Mouse (Mus musculus) urinary bladder, postnatal 14 days (tissue): ENCODE measurements around the gene Adssl1.

ENCODE experiments used
- DNase-seq: peaks from one replicate; pipeline ENCODE4 v3.0.0; 2021; ENCODE audit warnings: low spot score

Gene Adssl1

GRCm38 (mm10) chr12:112619686-112620353 lies at the start of gene Adssl1:
TSS of gene Adssl1 (plus strand) at chr12:112620045.
- peak; percentile 41 for DNase-seq

GRCm38 (mm10) chr12:112570160-112570559 lies 49.7 kb upstream of the Adssl1 start:
- DNase-seq, result no peak

GRCm38 (mm10) chr12:112571064-112571463 lies 48.8 kb upstream of the Adssl1 start:
- DNase-seq, result no peak

- DNase-seq, result no peak
Measured at GRCm38 (mm10) chr12:112575274-112575986, 44.4 kb upstream of the Adssl1 start.

GRCm38 (mm10) chr12:112576341-112576740 lies 43.5 kb upstream of the Adssl1 start:
- DNase-seq, result peak; percentile 57

GRCm38 (mm10) chr12:112576749-112577148 lies 43.1 kb upstream of the Adssl1 start:
- no peak for DNase-seq

GRCm38 (mm10) chr12:112578296-112579090 lies 41.4 kb upstream of the Adssl1 start:
- no peak for DNase-seq

GRCm38 (mm10) chr12:112579430-112579829 lies 40.4 kb upstream of the Adssl1 start:
- no peak for DNase-seq

GRCm38 (mm10) chr12:112579926-112580325 lies 39.9 kb upstream of the Adssl1 start:
- no peak for DNase-seq

- DNase-seq, result no peak
Measured at GRCm38 (mm10) chr12:112581113-112581512, 38.7 kb upstream of the Adssl1 start.

GRCm38 (mm10) chr12:112584954-112585353 lies 34.9 kb upstream of the Adssl1 start:
- no peak for DNase-seq

GRCm38 (mm10) chr12:112585924-112586538 lies 33.8 kb upstream of the Adssl1 start:
- DNase-seq, result no peak

GRCm38 (mm10) chr12:112587125-112588124 lies 32.4 kb upstream of the Adssl1 start:
- no peak for DNase-seq

GRCm38 (mm10) chr12:112588426-112589256 lies 31.2 kb upstream of the Adssl1 start, which contains the start of gene Inf2:
TSS of gene Inf2 (plus strand) at chr12:112588784.
- peak; percentile 84 for DNase-seq

GRCm38 (mm10) chr12:112589491-112590191 lies 30.2 kb upstream of the Adssl1 start:
- no peak for DNase-seq

- DNase-seq, result no peak
Measured at GRCm38 (mm10) chr12:112590566-112591239, 29.1 kb upstream of the Adssl1 start.

GRCm38 (mm10) chr12:112591240-112591639 lies 28.6 kb upstream of the Adssl1 start:
- DNase-seq, result no peak

GRCm38 (mm10) chr12:112591730-112592129 lies 28.1 kb upstream of the Adssl1 start:
- DNase-seq, result no peak
